Mouse (Mus musculus) heart, adult 2 months (tissue): Measurements from ENCODE around the gene Trp53tg5.

Experiments used
- CTCF ChIP-seq: fragments of 200-600 bp; IDR thresholded peaks from 2 replicates; pipeline ENCODE4 v1.8.1; 2022; ENCODE audit warnings: antibody characterized with exemption, mild to moderate bottlenecking, moderate library complexity
- EP300 ChIP-seq: fragments of 200-500 bp; IDR thresholded peaks from 2 replicates; pipeline ENCODE4 v1.6.1; 2011; ENCODE audit warnings: low read depth, low read length, control low read depth; ENCODE audit not compliant: insufficient read depth
- POLR2A ChIP-seq: fragments of 200-500 bp; IDR thresholded peaks from 2 replicates; pipeline ENCODE4 v1.6.1; 2011; ENCODE audit warnings: mild to moderate bottlenecking, low read depth, low read length, control low read depth; ENCODE audit not compliant: insufficient read depth

GRCm38 (mm10) chr2:164449341-164450042 is 24.0 kb downstream of the Trp53tg5 start:
- TF ChIP-seq CTCF (no peak), EP300 (no peak), POLR2A (no peak)
